Mouse (Mus musculus) midbrain, embryonic 11.5 days (tissue): Measurements from ENCODE around the gene Sox8. TPM values are rescaled to one million over a fixed set of nuclear protein-coding genes. Genes with fewer than 3 reads are reported as not detected.
A peak's percentile ranks its signal among the peaks of the same experiment; 100 is the strongest.

Experiments
- ATAC-seq: fragments of 200-750 bp; cut with Nextera tagmentation; 2 replicates; pipeline ENCODE4 v1.8.0; 2017; ENCODE audit warnings: moderate TSS enrichment, moderate library complexity; ENCODE audit not compliant: low FRiP score
- DNase-seq: peaks from one replicate; pipeline ENCODE4 v3.0.0; 2015; ENCODE audit warnings: low spot score; ENCODE audit errors: missing footprints
- H3K27ac ChIP-seq: fragments of 300-500 bp; sonication (generic); 2 replicates; pipeline ENCODE4 v1.5.1; 2014; ENCODE audit warnings: low read depth, low read length
- H3K27me3 ChIP-seq: fragments of 300-500 bp; sonication (generic); 2 replicates; pipeline ENCODE4 v1.6.1; 2014; ENCODE audit warnings: mild to moderate bottlenecking, low read length, moderate library complexity, mixed read lengths; ENCODE audit not compliant: control insufficient read depth, insufficient read depth
- H3K36me3 ChIP-seq: fragments of 300-500 bp; sonication (generic); 2 replicates; pipeline ENCODE4 v1.6.1; 2014; ENCODE audit warnings: mild to moderate bottlenecking, low read length, moderate library complexity, mixed read lengths; ENCODE audit not compliant: control insufficient read depth, insufficient read depth
- H3K4me1 ChIP-seq: fragments of 300-500 bp; sonication (generic); 2 replicates; pipeline ENCODE4 v1.6.1; 2014; ENCODE audit warnings: low read length; ENCODE audit not compliant: control insufficient read depth, insufficient read depth
- H3K4me2 ChIP-seq: fragments of 300-500 bp; sonication (generic); 2 replicates; pipeline ENCODE4 v1.6.1; 2014; ENCODE audit warnings: mild to moderate bottlenecking, moderate library complexity
- H3K4me3 ChIP-seq: fragments of 300-500 bp; sonication (generic); 2 replicates; pipeline ENCODE4 v1.5.1; 2014; ENCODE audit warnings: low read depth, low read length
- H3K9ac ChIP-seq: fragments of 300-500 bp; sonication (generic); 2 replicates; pipeline ENCODE4 v1.6.1; 2014; ENCODE audit warnings: low read length
- H3K9me3 ChIP-seq: fragments of 300-500 bp; sonication (generic); 2 replicates; pipeline ENCODE4 v1.6.1; 2016; ENCODE audit warnings: low read length; ENCODE audit not compliant: control insufficient read depth
- WGBS: fragments of 180-500 bp; shearing (Covaris S2); extraction: QIAGEN DNeasy Blood & Tissue Kit; methylation state at CpG from one replicate; pipeline ENCODE4 v1.1.7; 2014; 5-methylcytosine and 5-hydroxymethylcytosine counted together
- polyA plus RNA-seq: library from polyadenylated mRNA; unstranded; fragments of >200 nt; fragmentation: Nextera tagmentation; extraction: Ambion mirVana; gene quantifications from 2 replicates; pipeline ENCODE4 v1.2.1, GENCODE M21; 2014

The Sox8 gene
- polyA plus RNA-seq = 2.0 and 2.1 TPM in 2 replicates

GRCm38 (mm10) chr17:25570648-25571452, at the start of gene Sox8:
Sox8 (minus strand) TSS chr17:25570686.
- H3K36me3 ChIP-seq = no peaks in the 10 kb centered on the region
- peak within 1 kb of the TSS; percentile 99 for H3K4me2 ChIP-seq
- ATAC-seq (peak; percentile 87), DNase-seq (peak; percentile 98)
- H3K4me3 ChIP-seq = peak within 1 kb of the TSS; percentile 46
- no peak within 1 kb of the TSS for H3K27ac ChIP-seq
- peaks cover 28% of the 10 kb centered on the region for H3K27me3 ChIP-seq
- H3K9ac ChIP-seq = peak within 1 kb of the TSS; percentile 63
- WGBS = under 1% methylated on average over 61 of the region's 61 CpGs
- no peaks in the 10 kb centered on the region for H3K9me3 ChIP-seq
- H3K4me1 ChIP-seq = peaks cover 22% of the 10 kb centered on the region

- H3K36me3 ChIP-seq = no peaks in the 10 kb centered on the region
- no peaks in the 10 kb centered on the region for H3K27me3 ChIP-seq
- no peak overlapping the region for H3K4me2 ChIP-seq
- ATAC-seq (no peak), DNase-seq (no peak)
- no peak overlapping the region for H3K9ac ChIP-seq
- H3K4me3 ChIP-seq = no peak overlapping the region
- no peak overlapping the region for H3K27ac ChIP-seq
- H3K9me3 ChIP-seq = no peaks in the 10 kb centered on the region
- no peaks in the 10 kb centered on the region; the same call in 1 of the 2 replicates for H3K4me1 ChIP-seq
- 84% methylated on average over 16 of the region's 16 CpGs for WGBS
Observed at GRCm38 (mm10) chr17:25618508-25619056, 48.1 kb upstream of the Sox8 start.

- no peak overlapping the region for H3K27ac ChIP-seq
- no peak overlapping the region for H3K4me3 ChIP-seq
- no peak overlapping the region for H3K4me2 ChIP-seq
- no peak for ATAC-seq
- WGBS = 92% methylated on average over 10 of the region's 10 CpGs
- H3K9ac ChIP-seq = no peak overlapping the region
- no peaks in the 10 kb centered on the region for H3K4me1 ChIP-seq
- H3K9me3 ChIP-seq = no peaks in the 10 kb centered on the region
- DNase-seq = no peak
- no peaks in the 10 kb centered on the region for H3K36me3 ChIP-seq
- no peaks in the 10 kb centered on the region for H3K27me3 ChIP-seq
Observed at GRCm38 (mm10) chr17:25614723-25615510, 44.4 kb upstream of the Sox8 start.

- Histone ChIP-seq H3K27me3 (no peaks in the 10 kb centered on the region), H3K9ac (no peak overlapping the region), H3K9me3 (no peaks in the 10 kb centered on the region), H3K4me2 (no peak overlapping the region), H3K36me3 (no peaks in the 10 kb centered on the region), H3K27ac (no peak overlapping the region), H3K4me3 (no peak overlapping the region), H3K4me1 (no peaks in the 10 kb centered on the region)
- 92% methylated on average over 6 of the region's 6 CpGs for WGBS
- ATAC-seq = no peak
- DNase-seq = no peak
Observed at GRCm38 (mm10) chr17:25613323-25613722, 42.8 kb upstream of the Sox8 start.

- Histone ChIP-seq H3K27ac (no peak overlapping the region), H3K36me3 (no peaks in the 10 kb centered on the region), H3K4me2 (no peak overlapping the region), H3K9ac (no peak overlapping the region), H3K27me3 (no peaks in the 10 kb centered on the region), H3K9me3 (no peaks in the 10 kb centered on the region), H3K4me3 (no peak overlapping the region), H3K4me1 (no peaks in the 10 kb centered on the region)
- DNase-seq (peak; percentile 67), ATAC-seq (no peak)
- WGBS = 88% methylated on average over 9 of the region's 9 CpGs
Observed at GRCm38 (mm10) chr17:25612537-25612936, 42.1 kb upstream of the Sox8 start.

- Histone ChIP-seq H3K4me2 (no peak overlapping the region), H3K4me3 (no peak overlapping the region), H3K9me3 (no peaks in the 10 kb centered on the region), H3K36me3 (no peaks in the 10 kb centered on the region), H3K9ac (no peak overlapping the region), H3K27ac (no peak overlapping the region), H3K27me3 (no peaks in the 10 kb centered on the region), H3K4me1 (no peaks in the 10 kb centered on the region)
- DNase-seq = no peak
- 75% methylated on average over 9 of the region's 9 CpGs for WGBS
- ATAC-seq = no peak
Observed at GRCm38 (mm10) chr17:25610151-25610550, 39.7 kb upstream of the Sox8 start.

GRCm38 (mm10) chr17:25609506-25609828, 39.0 kb upstream of the Sox8 start:
- no peaks in the 10 kb centered on the region for H3K4me1 ChIP-seq
- H3K4me2 ChIP-seq = no peak overlapping the region
- no peak overlapping the region for H3K9ac ChIP-seq
- H3K36me3 ChIP-seq = no peaks in the 10 kb centered on the region
- H3K9me3 ChIP-seq = no peaks in the 10 kb centered on the region
- no peak overlapping the region for H3K4me3 ChIP-seq
- no peaks in the 10 kb centered on the region for H3K27me3 ChIP-seq
- ATAC-seq (no peak), DNase-seq (no peak)
- 84% methylated on average over 3 of the region's 3 CpGs for WGBS
- H3K27ac ChIP-seq = no peak overlapping the region

GRCm38 (mm10) chr17:25608821-25609505, 38.5 kb upstream of the Sox8 start:
- ATAC-seq = no peak
- H3K4me1 ChIP-seq = no peaks in the 10 kb centered on the region
- no peaks in the 10 kb centered on the region for H3K27me3 ChIP-seq
- H3K4me2 ChIP-seq = no peak overlapping the region
- no peak for DNase-seq
- no peak overlapping the region for H3K27ac ChIP-seq
- H3K9ac ChIP-seq = no peak overlapping the region
- H3K36me3 ChIP-seq = no peaks in the 10 kb centered on the region
- WGBS = 72% methylated on average over 10 of the region's 10 CpGs
- no peak overlapping the region for H3K4me3 ChIP-seq
- no peaks in the 10 kb centered on the region for H3K9me3 ChIP-seq
